Mouse (Mus musculus) MEL-GATA-1-ER (cell line): Measurements from ENCODE around the gene Xcl1.
"Not testable (repeated sequence)": the region's sequence is repeated elsewhere in the genome, so short reads cannot be mapped to it uniquely, and the experiment has no call there.

Experiments used
- DNase-seq: peaks from one replicate; pipeline ENCODE4 v3.0.0-alpha.2; 2012; ENCODE audit warnings: low read depth; ENCODE audit errors: extremely low read depth

Xcl1 gene

DNA sequence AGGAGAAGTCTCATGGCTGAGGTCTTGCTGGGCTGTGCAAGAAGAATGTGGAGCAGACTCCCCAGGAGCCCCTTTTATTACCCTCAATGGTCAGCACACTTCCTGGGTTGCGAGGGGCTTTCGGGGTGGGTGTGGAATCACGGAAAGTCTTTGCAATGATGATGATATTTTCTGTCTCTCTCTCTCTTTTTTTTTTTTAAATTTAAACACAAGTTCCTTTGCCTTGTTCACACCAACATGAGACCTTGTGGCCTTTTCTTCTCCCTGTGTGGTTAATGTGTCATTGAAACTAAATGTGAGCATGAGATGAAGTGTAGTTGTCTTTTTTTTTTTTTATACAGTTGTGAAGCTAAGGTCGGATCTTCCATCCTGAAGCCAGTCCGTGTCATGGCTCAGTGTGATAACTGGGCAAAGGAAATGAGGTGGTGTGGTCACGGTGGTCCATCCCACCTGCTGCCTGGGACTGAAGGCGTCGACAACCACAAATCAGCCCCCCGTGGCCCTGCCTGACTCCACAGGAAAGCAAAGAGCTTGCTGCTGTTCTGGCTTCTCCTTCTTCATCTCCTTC is at the start of gene Xcl1:
Gene Xcl1, minus strand, starts transcription at position 51 of the 568 bp plus-strand sequence.
- no peak for DNase-seq

GRCm38 (mm10) chr1:164984681-164985080 is 49.4 kb upstream of the Xcl1 start:
- DNase-seq = not testable (repeated sequence)

GRCm38 (mm10) chr1:164977351-164977750 is 42.0 kb upstream of the Xcl1 start:
- no peak for DNase-seq

DNA sequence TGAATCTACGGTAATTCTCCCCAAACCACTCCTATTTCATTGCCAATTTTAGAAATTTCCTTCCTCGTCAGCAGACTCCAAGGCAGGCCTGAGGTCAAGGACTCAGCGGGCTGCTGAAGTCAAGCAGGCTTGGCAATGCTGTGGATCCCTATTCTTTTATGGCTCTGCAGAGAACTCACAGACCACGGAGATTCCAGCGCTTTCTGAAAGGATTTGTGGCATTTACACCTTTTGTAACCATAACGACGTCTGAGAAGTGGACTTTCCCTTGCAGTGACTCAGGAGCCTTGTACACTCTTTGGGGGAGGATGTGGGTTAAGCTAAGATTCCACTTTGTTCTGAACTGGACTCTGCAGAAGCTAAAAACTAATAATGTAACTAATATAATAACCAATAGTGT is 40.4 kb upstream of the Xcl1 start:
- DNase-seq = no peak

GRCm38 (mm10) chr1:164975276-164975675 is 39.9 kb upstream of the Xcl1 start:
- no peak for DNase-seq

GRCm38 (mm10) chr1:164973790-164974189 is 38.5 kb upstream of the Xcl1 start:
- no peak for DNase-seq

DNA sequence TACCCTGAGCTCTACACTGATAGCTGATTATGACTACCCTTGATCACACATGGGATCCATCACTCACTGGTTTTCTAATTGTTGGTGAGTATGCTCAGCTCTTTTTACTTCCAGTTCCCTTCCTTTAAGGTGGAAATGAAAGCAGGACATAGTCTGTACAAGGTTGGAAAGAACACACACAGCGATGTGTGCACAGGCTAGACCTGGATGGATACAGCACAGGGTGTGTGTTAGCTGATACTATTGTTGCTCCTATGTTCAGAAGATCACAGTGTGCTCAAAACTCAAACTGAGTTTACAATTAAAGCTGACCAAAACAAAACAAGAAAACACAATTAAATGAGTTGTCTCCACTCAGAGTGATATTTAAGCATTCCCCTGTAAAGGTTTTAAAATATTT is 38.0 kb upstream of the Xcl1 start:
- no peak for DNase-seq

- no peak for DNase-seq
Observed at GRCm38 (mm10) chr1:164972744-164973143, 37.4 kb upstream of the Xcl1 start.

DNA sequence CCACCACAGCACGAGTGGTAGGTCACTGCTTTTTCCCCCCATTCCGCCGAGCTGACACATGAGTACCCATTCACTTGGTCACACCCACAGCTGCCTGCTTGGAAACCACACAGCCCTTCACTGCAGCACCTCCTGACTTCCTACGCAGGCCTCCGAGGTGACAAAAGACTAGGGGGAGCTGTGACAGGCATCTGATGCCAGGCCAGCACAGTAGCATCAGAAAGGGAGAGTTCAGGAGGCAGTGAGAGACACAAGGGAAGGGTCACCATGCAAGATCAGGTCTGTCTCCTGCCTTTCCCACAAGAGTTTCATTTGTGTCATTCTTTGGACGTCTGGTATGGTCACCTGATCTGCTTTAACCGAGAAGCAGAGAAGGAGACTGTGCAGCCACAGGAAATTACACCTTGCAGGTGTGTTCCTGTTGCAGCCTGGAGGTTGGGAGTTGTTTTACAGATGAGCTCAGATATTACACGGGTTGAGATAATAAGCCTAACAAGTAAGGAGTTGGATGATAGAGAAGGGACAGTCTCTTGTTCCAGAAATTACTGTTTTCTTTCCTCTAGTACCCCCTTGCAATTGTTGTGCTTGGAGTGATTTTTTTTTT is 30.9 kb upstream of the Xcl1 start:
- DNase-seq = no peak

- no peak for DNase-seq
Observed at GRCm38 (mm10) chr1:164960610-164961009, 25.3 kb upstream of the Xcl1 start.

GRCm38 (mm10) chr1:164959787-164960385 is 24.6 kb upstream of the Xcl1 start:
- no peak for DNase-seq

GRCm38 (mm10) chr1:164959160-164959559 is 23.8 kb upstream of the Xcl1 start:
- no peak for DNase-seq

DNA sequence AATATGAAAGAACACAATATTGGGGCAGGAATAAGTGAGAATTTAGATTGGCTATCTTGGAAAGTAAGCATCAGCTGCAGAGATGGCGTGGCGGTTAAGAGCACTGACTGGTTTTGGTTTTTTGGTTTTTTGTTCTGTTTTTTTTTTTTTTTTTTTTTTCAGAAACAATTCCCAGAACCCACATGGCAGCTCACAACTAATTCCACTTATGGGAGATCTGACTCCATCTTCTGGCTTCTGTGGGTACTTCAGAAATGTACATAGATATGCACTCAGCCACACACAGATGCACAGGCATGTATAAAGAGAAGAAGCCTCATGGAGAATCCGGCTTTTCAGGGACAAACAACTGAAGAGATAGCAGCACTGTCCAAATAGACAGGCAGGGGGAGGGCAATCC is 22.6 kb upstream of the Xcl1 start:
- no peak for DNase-seq

GRCm38 (mm10) chr1:164956725-164957399 is 21.5 kb upstream of the Xcl1 start:
- no peak for DNase-seq

GRCm38 (mm10) chr1:164955452-164956196 is 20.3 kb upstream of the Xcl1 start:
- DNase-seq = no peak

GRCm38 (mm10) chr1:164953574-164953973 is 18.2 kb upstream of the Xcl1 start:
- no peak for DNase-seq

DNA sequence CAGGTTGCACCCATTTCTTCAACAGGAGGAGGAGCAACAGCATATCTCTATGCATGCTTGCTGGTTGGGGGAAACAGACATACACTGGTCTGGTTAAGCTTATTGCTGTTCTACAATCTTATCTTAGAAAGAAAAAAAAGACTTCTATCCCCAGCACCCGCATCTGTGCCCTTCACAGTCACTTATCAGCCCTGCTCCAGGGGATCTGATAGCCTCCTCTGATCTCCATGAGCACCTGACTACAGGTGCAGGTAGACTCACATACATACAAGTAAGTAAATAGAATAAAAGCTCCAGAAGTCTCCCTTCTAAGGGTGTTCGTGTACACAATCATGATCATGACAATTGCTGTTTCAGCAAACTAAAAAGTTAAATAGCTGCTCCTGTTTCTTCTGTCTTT is 733 bp upstream of the Xcl1 start:
- DNase-seq = no peak

DNA sequence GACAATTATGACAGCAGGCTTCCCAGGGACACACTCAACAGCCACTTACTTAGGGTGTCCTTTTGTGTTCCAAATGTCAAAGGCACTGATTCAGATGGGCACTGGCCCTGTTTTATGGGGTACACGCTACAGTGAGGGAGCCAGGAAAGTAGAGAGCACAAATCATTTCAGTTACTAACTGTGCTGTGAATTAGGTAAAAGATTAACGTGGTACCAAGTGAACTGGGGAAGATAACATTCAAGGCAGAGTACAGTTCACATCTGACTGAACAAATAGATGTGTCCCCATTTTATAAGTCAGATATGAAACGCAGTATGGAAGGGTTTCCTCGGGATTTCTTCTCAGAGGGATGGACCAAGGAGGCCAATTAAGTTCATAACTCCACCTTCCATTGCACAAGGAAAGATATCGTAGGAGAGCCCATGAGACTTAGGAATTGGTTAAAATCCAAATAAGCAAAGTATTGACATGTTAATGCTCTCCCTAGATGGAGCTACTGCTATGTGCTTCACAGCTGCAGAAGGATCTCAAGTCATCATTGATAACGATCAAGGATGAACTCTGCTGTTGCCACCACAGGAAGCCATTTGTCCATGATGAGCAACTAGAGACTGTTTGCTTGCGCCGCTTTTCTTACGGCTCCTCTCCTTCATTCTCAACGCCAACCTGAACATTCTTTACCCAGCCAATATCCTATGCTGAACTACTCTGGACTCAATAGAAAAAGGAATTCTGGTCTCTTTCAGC is 1.7 kb downstream of the Xcl1 start:
- DNase-seq = no peak

- DNase-seq = no peak
Observed at GRCm38 (mm10) chr1:164931135-164931534, 4.2 kb downstream of the Xcl1 start.

DNA sequence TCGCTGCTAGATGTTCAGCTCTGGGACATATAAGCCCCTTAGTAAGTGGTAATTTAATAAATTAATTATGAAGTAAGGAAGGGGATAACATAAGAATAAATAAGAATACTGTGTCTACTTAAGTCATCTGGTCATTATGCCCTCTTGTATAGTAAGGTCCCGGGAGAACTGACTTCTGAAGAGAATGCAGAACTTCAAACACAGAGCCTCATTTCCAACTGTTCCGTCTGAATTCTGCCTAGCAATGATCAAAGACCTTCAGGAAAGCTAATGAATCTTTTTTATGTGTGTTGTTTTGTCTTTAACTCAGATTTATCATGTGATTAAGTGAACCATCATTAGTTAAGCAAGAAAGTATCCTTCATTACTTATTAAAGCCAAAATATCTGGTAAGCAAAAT is 5.3 kb downstream of the Xcl1 start:
- no peak for DNase-seq

- no peak for DNase-seq
Observed at GRCm38 (mm10) chr1:164926534-164927160, 8.7 kb downstream of the Xcl1 start.
